In genomic region chr1:21301686-21302085, GRCm38 (mm10) we compare ENCODE assay signal across 45 mouse cellular contexts. TPM values are rescaled to one million over a fixed set of nuclear protein-coding genes. Genes with fewer than 3 reads are reported as not detected.
"Had no signal": no experiment of that assay in that cellular context is flagged by ENCODE, and none has a peak within 500 bp of the region (broad histone marks: within the 10 kb centered on the region; RNA-seq: fewer than 3 reads in every experiment).

No protein-coding gene starts in this region.

- DNase-seq: left cerebral cortex, postnatal 4 days; liver; liver, embryonic 13.5 days; liver, postnatal 0 days; lung, adult 18-20 months; lung, adult 2 months; lung, embryonic 14.5 days; lung, postnatal 10 days; lung, postnatal 14 days; lung, postnatal 36 days; lung, postnatal 4 days; midbrain, embryonic 14.5 days had no signal

- H3K4me3 ChIP-seq: limb, embryonic 10.5 days; limb, embryonic 12.5 days; limb, embryonic 13.5 days; limb, embryonic 15.5 days; liver, embryonic 12.5 days; liver, embryonic 13.5 days; liver, embryonic 15.5 days; lung, embryonic 15.5 days; megakaryocyte, embryonic 14.5 days; midbrain, embryonic 10.5 days; midbrain, embryonic 12.5 days; midbrain, embryonic 13.5 days; midbrain, embryonic 15.5 days; myocyte; neural tube, embryonic 12.5 days; neural tube, embryonic 13.5 days had no signal

- H3K9me3 ChIP-seq: limb, embryonic 10.5 days; limb, embryonic 12.5 days; limb, embryonic 13.5 days; limb, embryonic 15.5 days; liver, embryonic 12.5 days; liver, embryonic 13.5 days; liver, embryonic 15.5 days; lung, embryonic 15.5 days; megakaryocyte, embryonic 14.5 days; midbrain, embryonic 10.5 days; midbrain, embryonic 12.5 days; midbrain, embryonic 13.5 days; midbrain, embryonic 15.5 days; neural tube, embryonic 12.5 days; neural tube, embryonic 13.5 days had no signal

- H3K27me3 ChIP-seq: limb, embryonic 12.5 days; limb, embryonic 13.5 days; limb, embryonic 15.5 days; liver, embryonic 12.5 days; liver, embryonic 13.5 days; liver, embryonic 15.5 days; lung, embryonic 15.5 days; megakaryocyte, embryonic 14.5 days; midbrain, embryonic 12.5 days; midbrain, embryonic 13.5 days; midbrain, embryonic 15.5 days; neural tube, embryonic 12.5 days; neural tube, embryonic 13.5 days had no signal

- ATAC-seq: liver, embryonic 12.5 days; liver, postnatal 0 days; lung, postnatal 0 days; midbrain, embryonic 13.5 days; midbrain, embryonic 15.5 days; midbrain, embryonic 16.5 days had no signal

- H3K27ac ChIP-seq: limb, embryonic 10.5 days; limb, embryonic 12.5 days; limb, embryonic 13.5 days; limb, embryonic 15.5 days; liver, embryonic 12.5 days; liver, embryonic 13.5 days; liver, embryonic 14.5 days; liver, embryonic 15.5 days; lung, embryonic 15.5 days; macrophage; midbrain, embryonic 10.5 days; midbrain, embryonic 12.5 days; midbrain, embryonic 13.5 days; midbrain, embryonic 15.5 days; neural tube, embryonic 12.5 days; neural tube, embryonic 13.5 days had no signal

- H3K36me3 ChIP-seq: limb, embryonic 10.5 days; limb, embryonic 12.5 days; limb, embryonic 13.5 days; limb, embryonic 15.5 days; liver, embryonic 12.5 days; liver, embryonic 13.5 days; liver, embryonic 15.5 days; lung, embryonic 15.5 days; midbrain, embryonic 10.5 days; midbrain, embryonic 12.5 days; midbrain, embryonic 13.5 days; midbrain, embryonic 15.5 days; neural tube, embryonic 12.5 days; neural tube, embryonic 13.5 days had no signal

- H3K4me1 ChIP-seq: limb, embryonic 10.5 days; limb, embryonic 12.5 days; limb, embryonic 13.5 days; limb, embryonic 15.5 days; liver, embryonic 12.5 days; liver, embryonic 13.5 days; liver, embryonic 15.5 days; lung, embryonic 15.5 days; megakaryocyte, embryonic 14.5 days; midbrain, embryonic 10.5 days; midbrain, embryonic 12.5 days; midbrain, embryonic 13.5 days; midbrain, embryonic 15.5 days; neural tube, embryonic 12.5 days; neural tube, embryonic 13.5 days had no signal

- H3K9ac ChIP-seq: limb, embryonic 12.5 days; limb, embryonic 13.5 days; limb, embryonic 15.5 days; liver, embryonic 12.5 days; liver, embryonic 13.5 days; liver, embryonic 14.5 days; liver, embryonic 15.5 days; liver, postnatal 0 days; lung, embryonic 14.5 days; lung, embryonic 15.5 days; midbrain, embryonic 12.5 days; midbrain, embryonic 13.5 days; midbrain, embryonic 15.5 days; neural tube, embryonic 12.5 days; neural tube, embryonic 13.5 days had no signal

- H3K4me2 ChIP-seq: limb, embryonic 12.5 days; limb, embryonic 13.5 days; limb, embryonic 15.5 days; liver, embryonic 11.5 days; liver, embryonic 12.5 days; liver, embryonic 13.5 days; liver, embryonic 15.5 days; lung, embryonic 14.5 days; lung, embryonic 15.5 days; midbrain, embryonic 11.5 days; midbrain, embryonic 12.5 days; midbrain, embryonic 13.5 days; midbrain, embryonic 15.5 days; neural tube, embryonic 12.5 days; neural tube, embryonic 13.5 days had no signal

RNA-seq across cellular contexts. Expression of gene Khdc1a, which starts 47.8 kb away (rescaled TPM):
- total RNA-seq: left cerebral cortex, postnatal 14 days; left cerebral cortex, postnatal 25 days; left cerebral cortex, postnatal 36 days; left cerebral cortex, postnatal 4 days; liver, adult 2 months; megakaryocyte progenitor cell, adult 5-6 weeks; megakaryocyte-erythroid progenitor cell, adult 5-6 weeks; midbrain, postnatal 0 days had no signal
- polyA plus RNA-seq: limb, embryonic 10.5 days; limb, embryonic 11.5 days; limb, embryonic 12.5 days; limb, embryonic 13.5 days; limb, embryonic 14.5 days; limb, embryonic 15.5 days; liver, adult 2 months; liver, embryonic 11.5 days; liver, embryonic 12.5 days; liver, embryonic 13.5 days; liver, embryonic 14.5 days; liver, embryonic 15.5 days; liver, embryonic 16.5 days; liver, postnatal 0 days; lung, adult 2 months; lung, embryonic 14.5 days; lung, embryonic 16.5 days; lung, postnatal 0 days; macrophage; midbrain, embryonic 10.5 days; midbrain, embryonic 11.5 days; midbrain, embryonic 12.5 days; midbrain, embryonic 13.5 days; midbrain, embryonic 14.5 days; midbrain, embryonic 15.5 days; midbrain, embryonic 16.5 days; midbrain, postnatal 0 days; myocyte; neural tube, embryonic 11.5 days; neural tube, embryonic 12.5 days; neural tube, embryonic 13.5 days had no signal
